Mouse (Mus musculus) adrenal gland, adult 8-10 months (tissue): ENCODE data around the gene Wnt8b. TPM values are rescaled to one million over a fixed set of nuclear protein-coding genes. Genes with fewer than 3 reads are reported as not detected.

Source experiments
- DNase-seq: peaks from one replicate; pipeline ENCODE4 v3.0.0; 2022
- total RNA-seq, 4 experiments: library from RNA; stranded (reverse); gene quantifications; 2 replicates each; pipeline ENCODE4 v1.2.4; 2022

Wnt8b gene
- total RNA-seq, 4 experiments from 2014 or later = 0.17 to 0.43 (median 0.40) TPM

DNA sequence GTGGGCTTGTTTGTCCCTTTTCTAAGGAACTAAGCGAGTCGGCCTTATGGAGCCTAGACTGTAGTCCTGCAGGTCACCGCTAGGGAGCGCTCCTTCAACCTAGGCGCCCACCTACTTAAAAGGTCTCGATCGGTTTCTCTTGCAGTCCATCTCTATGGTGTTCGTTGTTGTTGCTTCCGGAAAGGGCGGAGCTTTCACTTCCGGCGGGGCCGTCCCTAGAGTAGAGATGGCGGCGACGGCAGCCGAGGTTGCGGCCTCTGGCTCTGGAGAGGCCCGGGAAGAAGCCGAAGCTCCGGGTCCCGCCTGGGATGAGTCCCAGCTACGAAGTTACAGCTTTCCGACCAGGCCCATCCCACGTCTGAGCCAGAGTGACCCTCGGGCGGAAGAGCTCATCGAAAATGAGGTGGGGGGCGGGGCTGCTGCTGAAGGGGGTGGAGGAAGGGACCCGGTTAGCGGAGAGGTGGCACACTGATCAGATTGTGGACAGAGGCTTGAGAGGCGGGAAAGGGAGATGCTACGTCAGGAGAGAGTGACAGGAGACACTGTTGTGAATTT lies 69.5 kb downstream of the Wnt8b start, which contains the start of gene Hif1an:
Gene Hif1an (plus strand): TSS at position 199 of the 555 bp plus-strand sequence.
- peak; percentile 92 for DNase-seq

Other genes with a start within 250 kb of the Wnt8b start
- 1,000 to 10,000 TPM in 3 of 4 experiments, 100 to 1,000 TPM in 1; 965 to 1,225 (median 1,109) TPM for gene Scd2, start 199.8 kb upstream of the Wnt8b start, total RNA-seq
- gene Scd4, start 160.4 kb upstream of the Wnt8b start, total RNA-seq = 1 to 10 TPM; 4.5 to 7.6 (median 6.6) TPM
- gene Scd1, start 85.6 kb upstream of the Wnt8b start, total RNA-seq = 1,000 to 10,000 TPM in 1 of 4 experiments, 100 to 1,000 TPM in 3; 370 to 1,578 (median 696) TPM
- 1 to 10 TPM; 4.1 to 6.2 (median 5.5) TPM for gene Sec31b, start 52.4 kb downstream of the Wnt8b start, total RNA-seq
- not detected for gene Gm20538, start 59.4 kb downstream of the Wnt8b start, total RNA-seq
- gene Ndufb8, start 62.0 kb downstream of the Wnt8b start, total RNA-seq = 100 to 1,000 TPM; 284 to 446 (median 384) TPM
- 10 to 100 TPM; 26.0 to 30.2 (median 28.4) TPM for gene Hif1an, start 69.4 kb downstream of the Wnt8b start, total RNA-seq